Mouse (Mus musculus): Measurements from ENCODE around the gene Taf1b. TPM values are rescaled to one million over a fixed set of nuclear protein-coding genes. Genes with fewer than 3 reads are reported as not detected.
A peak's percentile ranks its signal among the peaks of the same experiment; 100 is the strongest.

Taf1b gene
- polyA plus RNA-seq, 1 experiment from 2014 or later = 40.6 TPM

DNA sequence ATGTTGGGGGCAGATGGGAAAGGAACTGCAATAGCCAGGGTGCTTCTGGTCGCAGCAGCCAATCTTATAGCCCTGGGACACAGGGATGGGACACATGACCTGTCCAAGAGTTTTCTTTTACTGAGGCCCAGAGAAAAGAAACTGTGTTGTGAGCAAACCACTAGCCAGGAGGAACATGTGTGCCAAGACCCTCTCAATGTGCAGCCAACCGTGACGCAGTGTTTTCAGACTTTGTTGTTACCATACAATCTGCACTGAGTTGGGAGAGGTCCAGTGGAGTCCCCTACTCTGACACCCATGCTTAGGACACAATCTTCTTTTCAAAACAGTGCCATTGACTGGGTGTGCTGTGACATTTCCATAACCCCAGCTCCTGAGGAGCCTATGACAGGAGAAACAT, 69.4 kb downstream of the Taf1b start:
- Histone ChIP-seq H3K27me3 (replicated peaks; ENCODE audit: control insufficient read depth, insufficient read depth, low read length) (peaks cover 2% of the 10 kb centered on the region; the same call in 1 of the 2 replicates), H3K4me2 (ENCODE audit: low read length) (no peak overlapping the region), H3K4me1 (ENCODE audit: control insufficient read depth, insufficient read depth, low read length) (0 out of 2 replicates have a peak, but pooled peaks cover 4% of the 10 kb centered on the region), H3K27ac (ENCODE audit: low read depth, low read length) (no peak overlapping the region), H3K4me3 (ENCODE audit: low read depth, low read length) (no peak overlapping the region), H3K36me3 (ENCODE audit: control insufficient read depth, insufficient read depth, low read length) (no peaks in the 10 kb centered on the region), H3K9me3 (replicated peaks; ENCODE audit: control insufficient read depth, low read length) (no peaks in the 10 kb centered on the region), H3K9ac (ENCODE audit: low read length) (no peak overlapping the region)
- 72% methylated on average over 3 of the region's 3 CpGs for WGBS
- ATAC-seq (no peak), DNase-seq (ENCODE audit: low spot score) (peak; percentile 14)

GRCm38 (mm10) chr12:24571523-24572392, 73.6 kb downstream of the Taf1b start, which contains the start of gene Grhl1:
TSS of gene Grhl1 (plus strand) at chr12:24572283.
- WGBS = 2% methylated on average over 51 of the region's 64 CpGs
- DNase-seq (ENCODE audit: low spot score) (peak; percentile 97), ATAC-seq (peak; percentile 100)

DNA sequence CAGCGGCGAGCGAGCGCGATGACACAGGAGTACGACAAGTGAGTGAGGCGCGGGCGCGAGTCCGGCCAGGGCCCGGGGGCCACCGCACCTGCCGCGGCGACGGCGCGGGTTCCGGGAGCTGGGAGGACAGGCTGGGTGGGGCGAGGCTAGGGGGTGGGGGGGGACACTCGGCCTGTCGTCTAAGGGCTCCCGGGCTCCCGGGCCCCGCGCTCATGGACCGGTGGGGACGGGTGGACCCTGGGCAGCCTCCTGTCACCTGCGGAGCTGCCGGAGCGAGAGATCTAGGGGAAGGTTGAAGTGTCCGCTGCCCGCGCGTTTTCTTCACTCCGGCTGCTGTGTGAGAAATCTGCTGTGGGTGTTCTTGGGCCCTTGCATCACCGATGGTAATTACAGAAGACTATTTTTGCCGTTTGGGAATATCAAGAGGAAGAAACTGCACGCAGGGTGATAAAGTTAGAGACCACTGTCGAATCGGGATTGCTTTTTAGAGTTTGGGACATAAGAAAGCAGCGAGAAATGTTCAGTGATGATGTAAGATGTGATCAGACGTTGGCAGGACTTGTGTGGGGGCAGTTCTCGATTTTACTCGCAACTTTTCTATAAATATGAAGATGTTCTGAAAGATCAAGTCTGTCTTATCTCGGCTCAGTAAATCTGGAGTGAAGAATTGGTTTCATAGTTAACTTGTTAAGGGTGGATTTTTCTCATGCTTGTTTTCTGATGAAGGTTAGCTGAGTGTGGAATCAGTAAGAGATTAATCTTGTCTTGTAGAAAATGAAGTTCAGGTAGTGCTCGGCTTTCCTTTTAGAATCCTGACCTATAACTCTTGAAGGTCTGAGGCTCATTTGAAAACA, 74.5 kb downstream of the Taf1b start:
- 6% methylated on average over 36 of the region's 48 CpGs for whole genome bisulfite sequencing
- H3K9ac ChIP-seq (ENCODE audit: low read length) = peak overlapping the region; percentile 62
- no peak overlapping the region for H3K27ac ChIP-seq (ENCODE audit: low read depth, low read length)
- no peaks in the 10 kb centered on the region for H3K9me3 ChIP-seq (replicated peaks; ENCODE audit: control insufficient read depth, low read length)
- DNase-seq (ENCODE audit: low spot score) (peak; percentile 16), ATAC-seq (peak; percentile 66)
- H3K4me3 ChIP-seq (ENCODE audit: low read depth, low read length) = peak overlapping the region; percentile 65
- peaks cover 10% of the 10 kb centered on the region for H3K27me3 ChIP-seq (replicated peaks; ENCODE audit: control insufficient read depth, insufficient read depth, low read length)
- H3K4me2 ChIP-seq (ENCODE audit: low read length) = peak overlapping the region; percentile 84
- H3K4me1 ChIP-seq (ENCODE audit: control insufficient read depth, insufficient read depth, low read length) = 0 out of 2 replicates have a peak, but pooled peaks cover 4% of the 10 kb centered on the region
- H3K36me3 ChIP-seq (ENCODE audit: control insufficient read depth, insufficient read depth, low read length) = no peaks in the 10 kb centered on the region

More at GRCm38 (mm10) chr12:24571523-24572392, 73.6 kb downstream of the Taf1b start, which contains the start of gene Grhl1:
- H3K27ac ChIP-seq (ENCODE audit: low read depth, low read length) = no peak within 1 kb of the TSS
- H3K4me1 ChIP-seq (ENCODE audit: control insufficient read depth, insufficient read depth, low read length) = 0 out of 2 replicates have a peak, but pooled peaks cover 4% of the 10 kb centered on the region
- peaks cover 10% of the 10 kb centered on the region for H3K27me3 ChIP-seq (replicated peaks; ENCODE audit: control insufficient read depth, insufficient read depth, low read length)
- no peaks in the 10 kb centered on the region for H3K9me3 ChIP-seq (replicated peaks; ENCODE audit: control insufficient read depth, low read length)
- H3K4me2 ChIP-seq (ENCODE audit: low read length) = peak within 1 kb of the TSS; percentile 84
- peak within 1 kb of the TSS; percentile 65 for H3K4me3 ChIP-seq (ENCODE audit: low read depth, low read length)
- H3K9ac ChIP-seq (ENCODE audit: low read length) = peak within 1 kb of the TSS; percentile 62
- no peaks in the 10 kb centered on the region for H3K36me3 ChIP-seq (ENCODE audit: control insufficient read depth, insufficient read depth, low read length)

GRCm38 (mm10) chr12:24573275-24573580, 75.1 kb downstream of the Taf1b start:
- Histone ChIP-seq H3K4me1 (ENCODE audit: control insufficient read depth, insufficient read depth, low read length) (0 out of 2 replicates have a peak, but pooled peaks cover 4% of the 10 kb centered on the region), H3K4me2 (ENCODE audit: low read length) (no peak overlapping the region), H3K9me3 (replicated peaks; ENCODE audit: control insufficient read depth, low read length) (no peaks in the 10 kb centered on the region), H3K36me3 (ENCODE audit: control insufficient read depth, insufficient read depth, low read length) (no peaks in the 10 kb centered on the region), H3K27me3 (replicated peaks; ENCODE audit: control insufficient read depth, insufficient read depth, low read length) (peaks cover 10% of the 10 kb centered on the region), H3K9ac (ENCODE audit: low read length) (no peak overlapping the region), H3K4me3 (ENCODE audit: low read depth, low read length) (no peak overlapping the region), H3K27ac (ENCODE audit: low read depth, low read length) (no peak overlapping the region)
- 63% methylated on average over 3 of the region's 3 CpGs for WGBS
- ATAC-seq (no peak), DNase-seq (ENCODE audit: low spot score) (no peak)

DNA sequence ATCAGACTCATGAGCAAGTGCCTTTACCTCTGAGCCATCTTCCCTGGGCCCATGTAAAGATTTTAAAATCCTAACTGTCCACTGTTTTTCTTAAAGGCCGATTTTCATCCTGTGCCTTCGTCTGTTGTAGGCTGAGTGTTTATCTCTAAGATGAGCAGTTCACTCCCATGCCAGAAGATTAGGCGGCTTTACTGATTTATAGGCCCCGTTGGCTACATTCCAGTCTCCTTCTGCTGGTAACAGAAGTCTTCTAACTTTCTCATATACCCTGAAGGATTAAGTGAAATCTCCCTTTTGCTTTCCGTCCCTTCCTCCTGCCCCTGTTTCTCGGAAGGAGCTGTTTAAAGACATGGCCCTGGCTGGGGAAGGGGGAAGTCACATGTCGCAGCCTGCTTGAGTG, 76.7 kb downstream of the Taf1b start:
- Histone ChIP-seq H3K4me2 (ENCODE audit: low read length) (no peak overlapping the region), H3K27ac (ENCODE audit: low read depth, low read length) (no peak overlapping the region), H3K9ac (ENCODE audit: low read length) (no peak overlapping the region), H3K4me3 (ENCODE audit: low read depth, low read length) (no peak overlapping the region), H3K4me1 (ENCODE audit: control insufficient read depth, insufficient read depth, low read length) (0 out of 2 replicates have a peak, but pooled peaks cover 4% of the 10 kb centered on the region), H3K27me3 (replicated peaks; ENCODE audit: control insufficient read depth, insufficient read depth, low read length) (peaks cover 10% of the 10 kb centered on the region), H3K36me3 (ENCODE audit: control insufficient read depth, insufficient read depth, low read length) (no peaks in the 10 kb centered on the region), H3K9me3 (replicated peaks; ENCODE audit: control insufficient read depth, low read length) (no peaks in the 10 kb centered on the region)
- WGBS = 60% methylated on average over 7 of the region's 7 CpGs
- ATAC-seq = no peak
- no peak for DNase-seq (ENCODE audit: low spot score)

- Histone ChIP-seq H3K4me3 (ENCODE audit: low read depth, low read length) (no peak overlapping the region), H3K9ac (ENCODE audit: low read length) (no peak overlapping the region), H3K27ac (ENCODE audit: low read depth, low read length) (no peak overlapping the region), H3K4me1 (ENCODE audit: control insufficient read depth, insufficient read depth, low read length) (no peaks in the 10 kb centered on the region), H3K36me3 (ENCODE audit: control insufficient read depth, insufficient read depth, low read length) (no peaks in the 10 kb centered on the region), H3K27me3 (replicated peaks; ENCODE audit: control insufficient read depth, insufficient read depth, low read length) (no peaks in the 10 kb centered on the region), H3K9me3 (replicated peaks; ENCODE audit: control insufficient read depth, low read length) (no peaks in the 10 kb centered on the region), H3K4me2 (ENCODE audit: low read length) (no peak overlapping the region)
- DNase-seq (ENCODE audit: low spot score) = no peak
- WGBS = 82% methylated on average over 1 of the region's 1 CpGs
- no peak for ATAC-seq
Measured at GRCm38 (mm10) chr12:24580452-24580851, 82.3 kb downstream of the Taf1b start.

- no peak overlapping the region for H3K9ac ChIP-seq (ENCODE audit: low read length)
- H3K4me1 ChIP-seq (ENCODE audit: control insufficient read depth, insufficient read depth, low read length) = no peaks in the 10 kb centered on the region
- no peaks in the 10 kb centered on the region for H3K36me3 ChIP-seq (ENCODE audit: control insufficient read depth, insufficient read depth, low read length)
- ATAC-seq (no peak), DNase-seq (ENCODE audit: low spot score) (no peak)
- no peak overlapping the region for H3K4me3 ChIP-seq (ENCODE audit: low read depth, low read length)
- no peak overlapping the region for H3K4me2 ChIP-seq (ENCODE audit: low read length)
- no peak overlapping the region for H3K27ac ChIP-seq (ENCODE audit: low read depth, low read length)
- H3K27me3 ChIP-seq (replicated peaks; ENCODE audit: control insufficient read depth, insufficient read depth, low read length) = no peaks in the 10 kb centered on the region
- WGBS = 82% methylated on average over 14 of the region's 14 CpGs
- H3K9me3 ChIP-seq (replicated peaks; ENCODE audit: control insufficient read depth, low read length) = no peaks in the 10 kb centered on the region
Measured at GRCm38 (mm10) chr12:24580996-24581683, 83.0 kb downstream of the Taf1b start.

DNA sequence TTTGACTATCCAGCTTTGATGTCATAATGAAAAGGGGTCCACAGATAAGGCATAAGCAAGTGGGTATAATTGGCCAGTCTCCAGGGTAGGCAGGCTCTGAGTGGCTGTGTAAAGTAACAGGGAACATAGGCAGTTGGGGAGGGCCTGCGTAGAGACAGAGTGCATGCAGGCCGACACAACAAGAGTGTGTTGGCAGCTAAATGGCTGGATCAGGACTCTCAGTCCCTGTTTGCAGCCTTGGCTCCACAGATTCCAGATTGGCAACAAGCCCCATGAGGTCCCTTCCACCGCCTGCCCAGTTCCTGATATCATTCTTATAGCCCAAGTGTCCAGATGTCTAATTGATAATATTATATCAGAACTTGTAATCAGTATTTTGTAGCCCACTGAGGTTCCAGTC, 85.5 kb downstream of the Taf1b start:
- Histone ChIP-seq H3K4me3 (ENCODE audit: low read depth, low read length) (no peak overlapping the region), H3K27ac (ENCODE audit: low read depth, low read length) (no peak overlapping the region), H3K36me3 (ENCODE audit: control insufficient read depth, insufficient read depth, low read length) (no peaks in the 10 kb centered on the region), H3K9me3 (replicated peaks; ENCODE audit: control insufficient read depth, low read length) (no peaks in the 10 kb centered on the region), H3K4me1 (ENCODE audit: control insufficient read depth, insufficient read depth, low read length) (no peaks in the 10 kb centered on the region), H3K4me2 (ENCODE audit: low read length) (no peak overlapping the region), H3K9ac (ENCODE audit: low read length) (no peak overlapping the region), H3K27me3 (replicated peaks; ENCODE audit: control insufficient read depth, insufficient read depth, low read length) (no peaks in the 10 kb centered on the region)
- DNase-seq (ENCODE audit: low spot score) (peak; percentile 15), ATAC-seq (no peak)
- WGBS = 79% methylated on average over 3 of the region's 3 CpGs

Data from forebrain, embryonic 14.5 days (tissue).